Mouse (Mus musculus): ENCODE measurements around the gene Dcst2. TPM values are rescaled to one million over a fixed set of nuclear protein-coding genes. Genes with fewer than 3 reads are reported as not detected.

The Dcst2 gene
- total RNA-seq, 2 experiments from 2014 or later = not detected

GRCm38 (mm10) chr3:89422556-89423205, 60.9 kb downstream of the Dcst2 start:
- intact Hi-C loops (cut with DNase I) = no loop called here

DNA sequence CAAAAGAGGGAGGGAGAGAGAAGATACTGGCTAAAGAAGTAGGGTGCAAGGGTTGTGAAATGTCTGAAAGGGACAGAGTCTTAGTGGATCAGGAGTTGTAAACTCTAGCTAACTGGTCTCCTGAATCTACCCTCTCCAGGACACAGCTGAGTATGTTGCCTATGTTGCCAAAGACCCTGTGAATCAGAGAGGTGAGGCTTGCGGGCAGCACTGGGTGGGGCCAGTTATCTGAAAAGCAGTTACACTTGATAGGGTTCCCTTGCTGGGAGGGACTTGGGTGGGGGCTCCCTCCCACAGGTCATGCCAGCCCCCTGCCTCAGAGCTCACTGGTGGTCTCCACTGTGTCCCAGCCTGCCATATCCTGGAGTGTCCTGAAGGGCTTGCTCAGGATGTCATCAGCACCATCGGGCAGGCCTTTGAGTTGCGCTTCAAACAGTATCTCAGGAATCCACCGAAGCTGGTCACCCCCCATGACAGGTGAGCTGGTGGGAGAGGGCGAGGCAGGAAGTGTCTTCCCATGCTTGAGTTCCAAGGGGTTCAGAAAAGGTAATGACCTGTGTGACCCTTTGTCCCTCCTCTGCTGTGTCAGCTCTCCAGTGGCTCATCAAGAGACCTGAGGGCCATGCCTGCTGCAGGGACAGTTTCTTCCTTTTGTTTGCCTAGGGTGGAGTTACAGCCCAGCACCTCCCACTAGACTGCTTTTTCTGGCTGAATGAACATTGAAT, 62.8 kb downstream of the Dcst2 start:
- DNase-seq = no peak
- intact Hi-C loops (cut with DNase I) = no loop called here

More at GRCm38 (mm10) chr3:89422556-89423205, 60.9 kb downstream of the Dcst2 start:
- no peak for DNase-seq

DNA sequence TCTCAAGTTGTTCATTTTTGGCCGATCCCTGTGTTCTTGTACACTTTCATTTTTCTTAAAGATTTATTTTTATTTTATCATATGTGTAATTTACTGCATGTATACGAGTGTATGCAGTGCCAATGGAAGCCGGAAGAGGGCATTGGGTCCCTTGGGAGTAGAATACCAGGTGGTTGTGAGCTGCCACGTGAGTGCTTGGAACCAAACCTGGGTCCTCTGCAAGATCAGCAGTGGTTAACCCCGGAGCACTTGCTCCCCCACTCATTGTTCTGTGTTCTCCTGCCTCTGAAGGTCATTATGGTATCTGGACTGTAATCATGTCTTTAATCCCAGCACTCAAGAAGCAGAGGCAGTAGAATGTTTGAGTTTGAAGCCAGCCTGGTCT, 63.4 kb downstream of the Dcst2 start:
- DNase-seq = no peak
- intact Hi-C loops (cut with DNase I) = no loop called here

DNA sequence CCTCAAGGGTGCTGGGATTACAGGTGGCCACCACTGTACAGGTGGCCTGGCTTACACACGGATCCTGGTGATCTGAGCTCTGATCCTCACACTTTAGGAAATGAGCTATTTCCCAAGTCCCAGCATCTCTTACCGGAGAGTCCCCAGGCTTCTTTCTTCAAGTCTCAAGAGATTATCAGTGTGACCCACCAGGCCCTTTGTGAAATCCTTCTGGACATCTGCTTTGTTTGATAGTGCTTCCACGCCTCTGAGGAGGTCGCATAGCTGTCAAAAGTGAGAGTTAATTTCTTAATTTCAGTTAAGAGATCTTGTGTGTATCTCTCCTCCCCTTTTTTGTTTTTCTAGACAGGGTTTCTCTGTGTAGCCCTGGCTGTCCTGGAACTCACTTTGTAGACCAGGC, 64.1 kb downstream of the Dcst2 start:
- intact Hi-C loops (cut with DNase I) = no loop called here
- no peak for DNase-seq

Other genes with a start within 250 kb of the Dcst2 start
- not detected for gene Pklr, start 225.8 kb upstream of the Dcst2 start, total RNA-seq (2021)
- gene Hcn3, start 201.8 kb upstream of the Dcst2 start, total RNA-seq (2021) = under 1 TPM; 0.49 to 0.60 TPM
- 10 to 100 TPM; 23.3 to 23.6 TPM for gene Clk2, start 197.2 kb upstream of the Dcst2 start, total RNA-seq (2021)
- 10 to 100 TPM; 47.2 to 48.7 TPM for gene Scamp3, start 184.5 kb upstream of the Dcst2 start, total RNA-seq (2021)
- 1 to 10 TPM; 7.1 to 7.6 TPM for gene Fam189b, start 178.8 kb upstream of the Dcst2 start, total RNA-seq (2021)
- gene Gba, start 159.0 kb upstream of the Dcst2 start, total RNA-seq (2021) = 10 to 100 TPM; 22.1 to 23.9 TPM
- 10 to 100 TPM; 12.7 to 17.1 TPM for gene Thbs3, start 146.8 kb upstream of the Dcst2 start, total RNA-seq (2021)
- 10 to 100 TPM; 64.8 to 69.8 TPM for gene Mtx1, start 134.9 kb upstream of the Dcst2 start, total RNA-seq (2021)
- under 1 TPM; 0.22 to 0.98 TPM for gene Muc1, start 132.9 kb upstream of the Dcst2 start, total RNA-seq (2021)
- 10 to 100 TPM; 71.9 to 72.8 TPM for gene Krtcap2, start 116.0 kb upstream of the Dcst2 start, total RNA-seq (2021)
- under 1 TPM; 0.68 to 0.76 TPM for gene Trim46, start 115.7 kb upstream of the Dcst2 start, total RNA-seq (2021)
- 10 to 100 TPM; 47.6 to 58.7 TPM for gene Dpm3, start 102.6 kb upstream of the Dcst2 start, total RNA-seq (2021)
- gene Slc50a1, start 91.4 kb upstream of the Dcst2 start, total RNA-seq (2021) = 10 to 100 TPM; 20.6 to 22.7 TPM
- gene Efna1, start 80.8 kb upstream of the Dcst2 start, total RNA-seq (2021) = 10 to 100 TPM; 32.4 to 34.0 TPM
- not detected for gene Efna3, start 39.0 kb upstream of the Dcst2 start, total RNA-seq (2021)
- gene Efna4, start 23.9 kb upstream of the Dcst2 start, total RNA-seq (2021) = under 1 TPM; 0.49 to 0.74 TPM
- gene Adam15, start 12.0 kb upstream of the Dcst2 start, total RNA-seq (2021) = 10 to 100 TPM; 80.4 to 100.0 TPM
- gene Dcst1, start 3.3 kb downstream of the Dcst2 start, total RNA-seq (2021) = under 1 TPM; 0.22 to 0.48 TPM
- gene Zbtb7b, start 32.8 kb downstream of the Dcst2 start, total RNA-seq (2021) = 10 to 100 TPM; 18.4 to 27.3 TPM
- gene Lenep, start 40.8 kb downstream of the Dcst2 start, total RNA-seq (2021) = under 1 TPM in 1 of 2 experiments, not detected in 1; 0.98 TPM
- gene Flad1, start 49.9 kb downstream of the Dcst2 start, total RNA-seq (2021) = 10 to 100 TPM; 44.7 to 46.1 TPM
- 10 to 100 TPM in 1 of 2 experiments, 1 to 10 TPM in 1; 7.9 to 14.4 TPM for gene Cks1b, start 56.4 kb downstream of the Dcst2 start, total RNA-seq (2021)
- 10 to 100 TPM; 45.0 to 47.5 TPM for gene Shc1, start 56.5 kb downstream of the Dcst2 start, total RNA-seq (2021)
- 10 to 100 TPM; 16.5 to 19.9 TPM for gene Pygo2, start 68.2 kb downstream of the Dcst2 start, total RNA-seq (2021)
- 10 to 100 TPM; 51.9 to 53.1 TPM for gene Pbxip1, start 74.7 kb downstream of the Dcst2 start, total RNA-seq (2021)
- 1 to 10 TPM; 8.8 to 9.2 TPM for gene Pmvk, start 92.6 kb downstream of the Dcst2 start, total RNA-seq (2021)
- 1 to 10 TPM; 4.0 to 6.5 TPM for gene Kcnn3, start 158.2 kb downstream of the Dcst2 start, total RNA-seq (2021)

Measured in heart, postnatal 14 days (tissue).